Mouse (Mus musculus) ES-E14 (cell line): ENCODE data around the gene Fau. TPM values are rescaled to one million over a fixed set of nuclear protein-coding genes. Genes with fewer than 3 reads are reported as not detected.
A peak's percentile ranks its signal among the peaks of the same experiment; 100 is the strongest.

Experiments
- DNase-seq: peaks from one replicate; pipeline ENCODE4 v3.0.0-alpha.2; 2013; ENCODE audit warnings: low read depth, low spot score
- H3K27ac ChIP-seq: 2 replicates; pipeline ENCODE4 v1.5.1; 2012; ENCODE audit warnings: low read depth, mild to moderate bottlenecking, low read length, moderate library complexity, mixed read lengths; ENCODE audit not compliant: poor library complexity, insufficient read depth, severe bottlenecking
- H3K36me3 ChIP-seq: 2 replicates; pipeline ENCODE4 v1.6.1; 2012; ENCODE audit warnings: mild to moderate bottlenecking, low read length, moderate library complexity, mixed read lengths; ENCODE audit not compliant: control insufficient read depth, poor library complexity, insufficient read depth, severe bottlenecking
- H3K4me1 ChIP-seq, 2 experiments: fragments of 150-350 bp in 1 of 2; sonication (generic) in 1 of 2; 2 replicates each; pipeline ENCODE4 v1.6.1; 2012; ENCODE audit warnings: low read length in 2 of 2, mild to moderate bottlenecking in 1 of 2, mixed read lengths in 1 of 2; ENCODE audit not compliant: control insufficient read depth in 2 of 2, insufficient read depth in 2 of 2, poor library complexity in 1 of 2
- H3K4me3 ChIP-seq, 2 experiments: fragments of 150-350 bp in 1 of 2; sonication (generic) in 1 of 2; 2 replicates each; pipeline ENCODE4 v1.5.1; 2012; ENCODE audit warnings: low read length in 2 of 2, low read depth in 1 of 2, mild to moderate bottlenecking in 1 of 2, mixed read lengths in 1 of 2; ENCODE audit not compliant: insufficient read depth in 1 of 2, poor library complexity in 1 of 2, severe bottlenecking in 1 of 2
- H3K9ac ChIP-seq: 2 replicates; pipeline ENCODE4 v1.6.1; 2012; ENCODE audit warnings: low read depth, mild to moderate bottlenecking, low read length, mixed read lengths; ENCODE audit not compliant: poor library complexity, insufficient read depth, severe bottlenecking
- H3K9me3 ChIP-seq: fragments of 150-350 bp; sonication (generic); 2 replicates; pipeline ENCODE4 v1.6.1; 2012; ENCODE audit warnings: low read depth, mild to moderate bottlenecking, low read length; ENCODE audit not compliant: control insufficient read depth, insufficient read depth
- CHD2 ChIP-seq: IDR thresholded peaks from 2 replicates; pipeline ENCODE4 v1.6.1; 2014; ENCODE audit warnings: mild to moderate bottlenecking, low read depth, low read length, inconsistent platforms
- HCFC1 ChIP-seq: IDR thresholded peaks from 2 replicates; pipeline ENCODE4 v1.6.1; 2012; ENCODE audit warnings: low read length, inconsistent platforms, borderline replicate concordance; ENCODE audit not compliant: insufficient read depth
- MAFK ChIP-seq: IDR thresholded peaks from 2 replicates; pipeline ENCODE4 v1.6.1; 2014; ENCODE audit warnings: mild to moderate bottlenecking, low read depth, low read length, inconsistent platforms; ENCODE audit not compliant: insufficient read depth
- ZC3H11A ChIP-seq: IDR thresholded peaks from 2 replicates; pipeline ENCODE4 v1.6.1; 2012; ENCODE audit warnings: low read depth, mild to moderate bottlenecking, inconsistent platforms, low read length, borderline replicate concordance
- ZNF384 ChIP-seq: IDR thresholded peaks from 2 replicates; pipeline ENCODE4 v1.6.1; 2012; ENCODE audit warnings: low read depth, low read length, inconsistent platforms
- in situ Hi-C, 2 experiments: fragments of 600-800 bp; cut with MboI; formaldehyde crosslinking; loops; one replicate each; pipeline ENCODE4 v1.15.1; 2025; ENCODE audit warnings: low sequenced_read_pairs in 2 of 2, inconsistent platforms in 1 of 2; ENCODE audit not compliant: unreplicated experiment in 2 of 2
- total RNA-seq: library from RNA; depleted of rRNA; stranded (reverse); fragments of 300-350 nt; gene quantifications from 2 replicates; pipeline ENCODE4 v1.2.3, GENCODE M21; 2012

The Fau gene
- total RNA-seq, 1 experiment = 1,510 TPM

DNA sequence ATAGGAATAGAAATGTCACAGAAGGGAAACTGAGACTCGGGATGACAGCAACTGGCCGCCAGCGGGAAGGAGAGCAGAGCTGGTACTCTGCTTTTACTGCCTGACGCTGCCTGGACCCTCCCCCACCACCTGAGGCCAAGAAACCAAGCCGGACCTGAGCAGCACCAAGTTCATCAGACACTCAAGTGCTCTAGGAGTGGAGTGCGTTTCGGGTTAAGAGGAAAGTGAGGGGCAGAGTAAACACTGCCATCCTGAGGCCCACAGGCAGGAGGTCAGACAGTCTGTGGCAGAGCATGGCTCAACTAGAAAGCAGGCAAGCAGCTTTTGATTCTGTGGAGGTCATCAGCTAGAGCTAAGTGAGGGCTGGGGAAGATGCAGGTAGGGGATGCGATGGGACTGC is 34.6 kb upstream of the Fau start:
- in situ Hi-C loops = no loop called here
- H3K4me3 ChIP-seq = peak overlapping the region in 1 of 2 experiments; percentile 16; a peak in 1 of 4 replicates
- TF ChIP-seq MAFK (no peak), ZC3H11A (no peak), CHD2 (no peak), ZNF384 (no peak), HCFC1 (no peak)
- no peak for DNase-seq
- no peak overlapping the region for H3K9ac ChIP-seq
- no peaks in the 10 kb centered on the region for H3K36me3 ChIP-seq
- peaks cover 0 to 5% of the 10 kb centered on the region in 2 experiments; a peak in 1 of 4 replicates for H3K4me1 ChIP-seq
- no peak overlapping the region for H3K27ac ChIP-seq
- no peaks in the 10 kb centered on the region for H3K9me3 ChIP-seq

DNA sequence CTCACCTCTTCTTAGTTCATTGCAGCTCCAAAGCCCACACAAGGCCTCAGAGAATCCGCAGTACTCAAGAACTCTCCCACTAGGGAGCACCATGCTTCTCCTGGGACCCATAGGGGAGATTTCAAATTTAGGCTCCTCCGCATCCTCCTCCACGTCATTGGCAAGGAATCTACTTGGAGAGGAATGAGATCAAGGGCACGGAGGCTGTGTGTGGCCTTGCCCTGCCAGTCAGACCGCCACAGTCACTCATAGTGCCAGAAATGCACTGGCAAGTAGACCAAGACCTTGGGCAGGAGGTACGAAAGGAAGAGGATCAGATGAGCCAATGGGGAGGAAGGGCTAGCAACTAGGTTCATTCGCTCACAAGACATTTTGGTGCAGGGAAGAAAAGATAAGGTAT is 33.7 kb upstream of the Fau start:
- Histone ChIP-seq H3K36me3 (no peaks in the 10 kb centered on the region), H3K9me3 (no peaks in the 10 kb centered on the region), H3K4me3 (peak overlapping the region in 1 of 2 experiments; percentile 31; a peak in 1 of 4 replicates), H3K9ac (no peak overlapping the region), H3K27ac (no peak overlapping the region), H3K4me1 (peaks cover 0 to 5% of the 10 kb centered on the region in 2 experiments; a peak in 1 of 4 replicates)
- no peak for TF ChIP-seq CHD2
- TF ChIP-seq ZC3H11A = no peak
- TF ChIP-seq ZNF384 = no peak
- TF ChIP-seq HCFC1 = no peak
- no peak for TF ChIP-seq MAFK
- in situ Hi-C loops = no loop called here
- no peak for DNase-seq

DNA sequence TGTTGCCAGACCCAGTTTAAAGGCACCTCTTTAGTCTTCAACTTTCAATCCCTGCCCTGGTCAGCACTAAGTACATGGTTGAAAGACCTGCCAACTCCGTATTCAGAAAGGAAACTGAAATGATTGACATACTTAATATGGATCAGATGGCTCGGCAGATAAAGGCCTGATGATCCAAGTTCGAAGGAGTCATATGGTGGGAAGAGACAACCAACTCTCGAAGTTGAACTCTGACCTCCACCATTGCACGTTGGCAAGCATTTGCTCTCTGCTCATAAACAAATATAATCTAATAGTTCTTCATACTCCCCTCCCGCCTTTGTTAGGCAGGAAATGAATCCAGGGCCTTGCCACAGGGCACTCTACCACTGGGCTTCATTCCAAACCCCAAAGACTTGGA is 28.7 kb upstream of the Fau start:
- H3K27ac ChIP-seq = no peak overlapping the region
- no peak for DNase-seq
- no peak for TF ChIP-seq ZC3H11A

GRCm38 (mm10) chr19:6029426-6029825 is 28.2 kb upstream of the Fau start:
- no peak overlapping the region for H3K27ac ChIP-seq
- peaks cover 16 to 17% of the 10 kb centered on the region in 2 experiments for H3K4me1 ChIP-seq
- H3K4me3 ChIP-seq = no peak overlapping the region; a peak in 1 of 4 replicates
- no peaks in the 10 kb centered on the region for H3K36me3 ChIP-seq
- H3K9ac ChIP-seq = no peak overlapping the region
- in situ Hi-C loops = no loop called here
- TF ChIP-seq ZC3H11A (no peak), ZNF384 (no peak)
- DNase-seq = no peak
- no peaks in the 10 kb centered on the region for H3K9me3 ChIP-seq

More for the DNA sequence above, 28.7 kb upstream of the Fau start:
- no peaks in the 10 kb centered on the region for H3K9me3 ChIP-seq
- H3K4me1 ChIP-seq = peaks cover 16 to 17% of the 10 kb centered on the region in 2 experiments
- no peaks in the 10 kb centered on the region for H3K36me3 ChIP-seq
- no peak overlapping the region for H3K9ac ChIP-seq
- H3K4me3 ChIP-seq = no peak overlapping the region
- in situ Hi-C loops = no loop called here

GRCm38 (mm10) chr19:6030520-6031280 is 26.9 kb upstream of the Fau start:
- Histone ChIP-seq H3K9ac (no peak overlapping the region), H3K4me1 (peaks cover 16 to 17% of the 10 kb centered on the region in 2 experiments), H3K9me3 (no peaks in the 10 kb centered on the region), H3K4me3 (no peak overlapping the region), H3K27ac (0 out of 2 replicates have a peak overlapping the region, but pooled peaks have one; percentile 4), H3K36me3 (no peaks in the 10 kb centered on the region)
- no peak for DNase-seq
- in situ Hi-C loops = no loop called here
- TF ChIP-seq CHD2 = no peak
